Mouse (Mus musculus): Measurements from ENCODE around the gene Snx14.
A peak's percentile ranks its signal among the peaks of the same experiment; 100 is the strongest.
"Not testable (repeated sequence)": the region's sequence is repeated elsewhere in the genome, so short reads cannot be mapped to it uniquely, and the experiment has no call there.

Gene Snx14

DNA sequence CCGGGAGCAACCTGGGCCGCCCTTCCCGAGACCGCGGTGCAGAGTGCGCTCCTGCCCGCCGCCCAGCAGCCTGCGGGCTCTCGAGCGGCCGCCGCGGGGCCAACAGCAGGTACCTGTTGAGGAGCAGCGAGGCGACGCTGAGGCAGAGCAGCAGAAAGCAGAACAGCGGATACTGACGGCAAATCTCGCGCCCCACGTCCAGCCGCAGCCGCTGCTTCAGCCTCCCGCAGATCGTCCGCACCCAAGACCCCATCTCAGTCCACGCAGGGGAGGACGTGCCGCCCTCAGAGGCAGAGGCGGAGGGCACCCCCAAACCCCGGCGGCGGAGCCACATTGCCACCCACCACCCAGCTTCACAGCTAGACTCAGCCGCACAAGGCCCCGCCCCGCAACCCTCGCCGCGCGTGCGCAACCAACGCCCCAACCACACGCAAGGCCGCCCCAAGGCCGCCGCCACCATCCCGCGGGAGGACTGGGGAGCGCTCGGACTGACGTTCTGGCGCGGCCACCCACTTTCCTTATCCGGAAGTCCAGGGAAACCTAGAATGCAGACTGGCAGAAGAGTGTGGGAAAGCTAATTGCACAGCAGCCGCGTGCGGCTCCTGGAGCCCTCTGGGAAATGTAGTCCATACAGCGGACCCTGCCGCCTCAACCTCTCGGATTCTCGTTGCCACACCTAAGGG is at the start of gene Snx14:
Snx14 (minus strand) TSS at position 404 of the 683 bp plus-strand sequence.
- DNase-seq, result peak; percentile 96

DNA sequence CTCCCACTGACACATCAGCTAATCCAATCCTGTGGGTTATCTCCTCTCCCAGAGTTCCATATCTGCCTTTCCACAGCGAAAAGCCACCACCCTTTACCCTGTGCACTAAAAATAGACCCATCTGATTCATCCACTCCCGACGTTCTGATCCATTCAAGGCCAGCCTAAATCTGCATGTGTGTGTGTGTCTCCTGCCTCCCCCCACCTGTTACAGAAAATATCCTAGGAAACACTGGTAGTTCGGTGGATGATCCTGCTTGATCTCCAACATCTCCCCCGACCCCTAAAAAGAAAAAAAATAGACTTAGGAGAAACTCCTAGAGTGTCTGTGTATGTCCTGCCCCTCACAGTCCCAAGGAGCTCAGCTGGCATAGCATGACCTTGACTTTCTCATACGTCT is 45.8 kb upstream of the Snx14 start:
- no peak for DNase-seq

DNA sequence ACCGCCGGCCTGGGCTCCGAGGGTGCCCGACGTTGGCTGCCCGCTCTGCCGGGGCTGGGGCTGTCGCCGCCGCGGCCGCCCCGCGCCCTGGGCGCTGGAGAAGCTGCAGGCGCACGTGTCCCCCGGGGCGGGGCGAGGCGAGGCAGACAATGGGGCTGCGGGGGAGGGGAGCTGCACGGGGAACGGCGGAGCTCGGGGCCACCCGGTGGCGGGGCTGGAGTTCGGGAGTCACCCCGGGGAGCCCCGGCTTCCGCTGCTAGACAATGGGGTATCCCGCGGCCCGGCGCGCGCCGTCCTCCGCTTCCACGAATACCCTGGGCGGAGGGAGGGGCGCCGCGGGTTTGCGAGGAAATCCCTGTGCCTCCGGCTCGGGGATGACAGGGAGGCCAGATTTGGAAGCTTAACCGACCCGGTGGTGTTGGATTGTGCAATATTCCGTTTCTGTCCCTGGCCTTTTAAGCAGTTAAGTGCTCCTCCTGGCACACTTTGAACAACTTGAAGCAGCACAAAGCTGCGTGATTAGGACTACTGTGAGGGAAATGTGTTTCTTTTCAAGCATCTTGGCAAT is 44.2 kb upstream of the Snx14 start:
- DNase-seq, result peak; percentile 85

DNA sequence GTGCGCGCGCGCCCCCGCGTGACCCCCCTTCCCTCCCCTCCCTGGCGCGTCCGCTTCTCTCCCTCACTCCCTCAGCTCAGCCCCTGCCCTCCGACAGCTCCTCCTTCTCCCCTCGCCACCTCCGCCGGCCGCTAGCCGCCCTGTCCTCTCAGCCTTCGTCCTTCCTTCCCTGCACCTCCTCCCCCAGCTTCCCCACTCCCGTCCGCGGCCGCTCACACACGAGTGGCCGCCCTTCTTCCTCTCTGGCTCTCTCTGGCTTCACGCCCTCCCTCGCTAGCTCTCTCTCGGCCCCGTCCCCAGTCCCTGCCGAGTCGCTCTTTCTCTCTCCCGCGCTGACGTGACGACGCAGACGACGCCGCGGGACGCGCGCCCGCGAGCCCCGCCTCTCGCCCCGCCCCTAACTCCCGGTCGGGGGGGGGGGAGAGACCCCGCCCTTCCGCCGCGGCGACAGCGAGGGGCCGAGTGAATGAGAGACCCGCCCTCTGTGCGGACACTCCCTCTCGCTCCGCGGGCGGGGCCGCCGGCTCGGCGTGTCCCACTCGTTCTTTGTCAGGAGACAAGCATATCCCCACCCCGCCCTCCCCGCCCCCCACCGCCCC is 43.6 kb upstream of the Snx14 start, which contains the start of gene Syncrip:
Syncrip (minus strand) TSS at position 345 of the 599 bp plus-strand sequence.
- peak; percentile 89 for DNase-seq

DNA sequence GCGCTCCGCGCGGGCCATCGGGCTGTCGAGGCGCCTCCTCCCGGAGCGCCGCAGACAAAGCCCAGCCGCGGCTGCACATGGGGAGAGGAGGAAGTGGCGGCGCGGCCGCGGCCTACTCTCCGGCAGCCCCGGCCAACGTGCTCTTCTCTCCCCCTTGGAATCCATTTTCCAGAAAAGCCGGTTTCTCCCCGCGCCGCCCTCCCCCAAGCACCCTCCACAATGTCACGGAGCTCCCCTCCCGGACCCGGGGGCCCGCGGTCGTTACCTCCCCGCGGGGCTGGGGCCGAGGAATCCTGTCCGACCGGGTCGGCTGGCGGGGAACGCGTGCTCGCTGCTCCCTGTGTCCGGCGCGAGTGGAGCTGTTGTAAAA is 43.0 kb upstream of the Snx14 start:
- no peak for DNase-seq

DNA sequence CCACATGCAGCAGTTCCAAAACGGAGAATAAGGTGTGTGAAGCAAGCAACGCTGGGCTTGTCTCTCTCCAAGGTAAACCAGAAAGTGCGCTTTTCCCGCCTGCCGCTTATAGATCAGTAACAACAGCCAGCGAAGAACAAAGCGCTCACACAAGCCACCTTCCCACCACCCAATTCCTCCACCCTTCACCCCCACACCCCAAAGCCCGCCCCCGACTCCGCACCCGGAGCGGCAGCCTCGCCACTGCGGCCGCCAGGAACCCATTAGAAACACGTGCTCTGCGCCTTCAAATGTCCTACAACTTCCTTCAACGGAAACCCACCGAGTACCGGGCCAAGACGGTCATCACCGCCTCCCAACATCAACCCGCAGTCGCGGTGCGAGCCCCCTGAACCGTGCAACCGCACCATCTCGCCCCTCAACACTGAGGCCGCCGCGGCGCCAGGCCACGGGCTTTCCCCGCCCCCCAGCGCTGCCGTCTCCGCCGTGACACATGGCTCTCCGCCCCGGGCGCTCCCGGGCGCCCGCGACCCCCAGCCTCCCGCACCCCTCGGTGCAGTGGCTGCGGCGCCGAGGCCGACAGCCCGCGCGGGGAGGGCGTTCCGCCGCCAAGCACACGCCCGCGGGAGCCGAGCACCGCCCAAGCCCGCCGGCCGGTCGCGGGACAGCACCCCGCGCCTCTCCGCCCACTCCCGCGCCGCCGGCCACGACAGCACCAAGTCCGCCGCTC is 42.5 kb upstream of the Snx14 start:
- peak; percentile 60 for DNase-seq

DNA sequence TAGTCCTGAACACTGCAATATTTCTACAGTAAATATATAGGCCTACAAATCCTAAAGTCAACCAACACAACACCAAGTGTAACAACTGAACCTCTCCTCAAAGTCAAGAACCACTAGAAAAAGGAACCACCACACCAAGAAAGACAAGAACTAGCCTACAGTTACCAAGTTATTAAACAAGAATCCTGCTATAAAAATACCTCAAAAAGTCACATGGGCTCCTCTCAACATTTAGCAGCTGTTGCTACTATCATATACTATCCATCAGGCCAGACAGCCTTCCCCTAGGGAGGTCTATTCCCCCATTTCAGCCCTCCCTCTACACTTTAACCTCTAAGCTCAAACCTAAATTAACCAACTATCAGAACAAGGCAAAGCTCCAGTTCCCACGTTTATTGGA is 41.4 kb upstream of the Snx14 start:
- no peak for DNase-seq

DNA sequence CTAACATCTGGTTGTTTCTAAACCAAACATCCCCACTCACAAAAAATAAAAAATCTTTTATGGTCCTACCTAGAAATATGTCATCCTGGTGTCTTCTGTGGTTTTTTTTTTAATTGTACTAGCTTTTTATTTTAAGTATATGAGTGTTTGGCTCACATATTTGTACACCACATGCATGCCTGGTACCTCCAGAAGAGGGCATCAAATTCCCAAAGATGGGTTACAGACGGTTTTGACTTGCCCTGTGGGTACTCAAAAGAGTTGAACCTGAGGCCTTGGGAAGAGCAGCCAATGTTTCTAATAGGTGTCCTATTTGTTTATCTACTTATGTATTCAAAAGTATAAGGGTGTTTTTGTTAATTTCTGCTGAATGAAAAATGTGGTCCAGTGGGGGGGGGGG is 37.4 kb upstream of the Snx14 start:
- DNase-seq, result no peak

DNA sequence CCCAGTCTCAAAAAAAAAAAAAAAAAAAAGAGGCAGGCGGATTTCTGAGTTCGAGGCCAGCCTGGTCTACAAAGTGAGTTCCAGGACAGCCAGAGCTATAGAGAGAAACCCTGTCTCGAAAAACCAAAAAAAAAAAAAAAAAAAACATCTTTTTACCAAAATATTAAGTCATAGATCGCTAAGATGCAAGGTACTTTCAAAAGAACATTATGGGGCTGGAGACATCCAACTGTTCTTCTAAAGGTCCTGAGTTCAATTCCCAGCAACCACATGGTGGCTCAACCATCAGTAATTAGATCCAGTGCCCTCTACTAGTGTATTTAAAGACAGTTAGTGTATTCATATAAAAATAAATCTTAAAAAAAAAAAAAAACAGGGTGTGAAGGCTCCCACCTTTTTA is 22.3 kb upstream of the Snx14 start:
- not testable (repeated sequence) for DNase-seq

DNA sequence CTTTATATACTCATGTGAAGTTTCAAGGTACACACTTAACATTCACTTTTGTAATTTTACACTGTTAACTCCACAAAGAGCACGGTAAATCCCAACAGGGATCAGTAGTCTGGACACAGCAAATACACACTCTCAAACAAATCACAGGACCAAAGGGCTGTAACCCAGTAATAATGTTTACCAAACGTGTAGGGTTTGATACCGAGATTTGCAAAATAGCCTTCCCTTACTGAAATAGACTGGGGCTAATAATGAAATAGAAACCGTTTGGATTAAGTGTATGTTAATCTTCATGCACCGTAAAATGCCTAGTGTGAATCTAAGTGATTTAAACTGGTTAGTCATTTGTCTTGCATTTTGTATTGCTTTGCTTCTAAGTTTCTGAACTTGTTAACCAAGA is 1.2 kb upstream of the Snx14 start:
- no peak for DNase-seq

DNA sequence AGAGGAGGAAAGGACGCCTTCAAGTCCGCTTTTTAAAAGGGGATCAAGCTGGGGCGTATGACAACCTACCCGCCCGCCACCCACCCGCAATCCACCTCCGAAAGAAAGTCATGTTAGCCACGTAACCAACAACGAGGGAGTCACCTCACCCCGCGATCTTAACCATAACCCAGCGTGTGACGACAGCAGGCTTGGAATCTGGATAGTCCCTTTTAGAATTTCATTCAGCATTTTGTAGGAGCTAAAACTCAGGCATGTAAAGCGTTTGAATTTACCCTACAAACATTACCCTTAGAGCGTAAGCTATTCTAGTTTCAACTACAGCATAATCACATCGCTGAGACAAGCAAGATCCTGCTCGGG is 461 bp upstream of the Snx14 start:
- DNase-seq, result no peak

DNA sequence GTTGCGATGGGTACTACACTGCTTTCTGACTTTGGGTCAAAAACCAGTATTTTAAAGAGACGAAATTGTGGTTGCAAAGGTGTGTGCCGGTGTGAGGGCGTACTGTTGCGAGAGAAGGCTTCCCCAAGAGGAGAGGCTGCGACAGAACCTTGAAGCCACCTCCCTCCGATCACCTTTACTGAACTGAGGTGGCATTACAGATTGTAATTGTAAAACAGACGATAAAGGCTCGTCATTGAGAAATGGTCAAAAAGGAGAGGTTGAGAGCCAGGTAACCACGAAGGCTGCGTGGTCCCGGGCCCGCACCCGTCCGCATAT is 562 bp downstream of the Snx14 start:
- DNase-seq, result no peak

DNA sequence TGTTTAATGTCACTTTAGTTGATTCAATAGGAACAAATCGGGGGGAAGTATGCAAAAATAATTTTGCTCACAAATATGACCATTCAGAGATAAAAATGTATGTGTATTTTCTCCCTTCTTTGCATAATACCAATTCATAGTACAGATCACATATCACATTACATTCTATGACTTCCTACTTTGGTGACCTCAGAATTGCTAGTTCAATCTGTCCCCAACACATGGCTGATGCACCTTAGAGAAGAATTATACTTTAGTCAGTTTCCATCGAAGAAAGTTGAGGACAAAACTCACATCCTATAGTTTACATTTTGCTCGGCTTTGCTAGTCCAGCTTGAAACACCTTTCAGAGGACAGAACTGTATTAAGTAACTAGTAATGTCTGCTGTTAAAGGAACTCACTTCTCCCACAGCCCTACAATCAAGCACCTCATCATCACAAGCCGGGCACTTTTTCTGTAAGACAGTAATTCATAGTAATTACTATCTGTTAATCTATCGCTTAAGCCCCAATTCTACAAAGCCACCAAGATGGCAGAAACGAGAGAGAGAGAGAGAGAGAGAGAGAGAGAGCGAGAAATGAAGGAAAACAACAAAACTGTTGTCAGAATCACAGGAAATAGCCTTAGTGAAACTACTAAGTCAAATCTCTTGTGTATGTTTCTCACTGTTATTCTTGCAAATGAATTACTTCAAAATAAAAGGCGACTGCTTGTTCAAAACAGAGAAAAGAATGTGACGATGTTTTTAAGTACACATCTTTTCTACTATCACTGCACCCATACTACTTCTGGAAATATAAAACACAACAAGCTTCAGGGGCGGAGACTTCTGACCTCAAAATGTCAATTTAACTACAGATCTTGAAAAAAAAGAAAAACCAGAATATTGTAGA is 1.2 kb downstream of the Snx14 start:
- no peak for DNase-seq

DNA sequence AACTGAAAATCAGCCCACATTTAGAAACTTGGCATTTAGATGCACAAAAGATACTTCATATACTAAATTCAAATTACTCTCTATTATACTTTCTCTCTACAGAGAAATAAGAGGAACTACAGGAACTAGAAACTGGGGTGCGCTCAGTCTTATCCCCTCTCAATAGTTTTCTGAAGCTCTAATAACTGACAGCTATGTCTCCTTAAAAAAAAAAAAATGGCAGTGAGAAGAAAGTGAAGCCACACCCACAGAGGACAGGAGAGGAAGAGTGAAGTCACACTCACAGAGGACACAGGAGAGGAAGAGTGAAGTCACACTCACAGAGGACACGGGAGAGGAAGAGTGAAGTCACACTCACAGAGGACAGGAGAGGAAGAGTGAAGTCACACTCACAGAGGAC is 14.4 kb downstream of the Snx14 start:
- no peak for DNase-seq

DNA sequence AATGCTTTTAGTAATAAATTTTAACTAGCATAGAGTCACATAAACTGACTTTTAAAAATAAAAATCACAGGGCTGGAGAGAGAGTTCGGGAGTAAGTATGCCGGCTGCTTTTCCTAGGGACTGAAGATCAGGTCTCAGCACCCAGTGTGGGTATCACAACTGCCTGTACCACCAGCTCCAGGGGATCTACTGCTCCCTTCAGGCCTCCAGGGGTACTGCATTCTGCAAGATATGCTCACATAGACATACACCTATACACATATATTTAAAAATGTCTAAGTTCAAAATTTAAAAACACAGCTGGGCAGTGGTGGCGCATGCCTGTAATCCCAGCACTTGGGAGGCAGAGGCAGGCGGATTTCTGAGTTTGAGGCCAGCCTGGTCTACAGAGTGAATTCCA is 16.3 kb downstream of the Snx14 start:
- no peak for DNase-seq

DNA sequence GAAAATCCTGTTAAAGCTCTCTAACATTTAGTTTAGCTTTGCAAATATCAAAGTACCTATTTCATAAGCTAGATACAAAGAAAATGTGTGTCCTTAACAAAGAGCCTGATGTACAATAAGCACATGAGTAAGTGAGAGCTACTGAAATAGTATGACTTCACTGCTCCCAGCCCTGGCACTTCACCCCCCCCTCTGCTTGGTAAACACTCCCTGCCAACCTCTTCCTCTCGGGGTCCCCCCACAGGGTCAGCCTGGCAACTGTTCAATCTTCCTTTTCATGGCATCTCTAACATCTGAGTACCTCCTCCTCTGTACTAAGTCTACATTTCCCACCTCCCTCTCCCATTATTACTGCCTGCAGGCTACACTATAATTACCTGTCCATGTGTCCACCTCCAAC is 22.0 kb downstream of the Snx14 start:
- no peak for DNase-seq

DNA sequence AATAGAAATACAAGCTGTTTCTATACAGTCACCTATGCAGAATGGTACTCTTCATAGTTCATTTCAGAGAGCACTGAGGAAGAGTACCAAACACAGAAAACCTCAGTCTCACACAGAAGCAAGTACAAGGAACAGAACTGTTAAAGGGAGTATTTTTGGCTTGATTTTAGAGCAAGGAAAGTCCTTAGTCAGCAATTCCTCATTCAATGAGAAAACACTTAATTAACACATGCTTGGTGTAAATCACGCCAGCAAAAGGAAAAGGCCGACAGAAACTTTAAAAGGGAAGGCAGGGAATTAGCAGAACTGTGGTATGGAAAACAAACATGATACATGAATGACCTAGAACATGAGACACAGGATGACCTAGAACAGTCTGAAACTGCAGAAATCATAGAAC is 28.8 kb downstream of the Snx14 start:
- no peak for DNase-seq

DNA sequence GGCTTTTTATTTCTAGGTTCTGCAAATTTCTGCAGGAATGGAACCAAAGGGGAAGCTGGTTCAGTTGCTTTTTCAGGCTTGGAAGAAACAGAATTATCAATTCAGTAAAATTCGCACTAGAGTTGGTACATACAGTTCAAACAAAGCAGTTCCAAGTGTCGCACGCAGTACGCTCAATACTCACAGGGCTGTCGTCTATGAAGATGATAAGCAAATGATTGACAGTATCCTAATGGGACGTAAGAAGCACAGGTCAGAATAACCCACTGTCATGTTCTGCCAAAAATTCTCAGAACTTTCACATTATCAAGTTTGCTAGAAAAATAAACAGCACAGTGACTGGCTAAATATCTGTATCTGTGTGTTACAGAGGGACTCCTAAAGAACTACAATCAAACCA is 34.2 kb downstream of the Snx14 start:
- DNase-seq, result no peak

DNA sequence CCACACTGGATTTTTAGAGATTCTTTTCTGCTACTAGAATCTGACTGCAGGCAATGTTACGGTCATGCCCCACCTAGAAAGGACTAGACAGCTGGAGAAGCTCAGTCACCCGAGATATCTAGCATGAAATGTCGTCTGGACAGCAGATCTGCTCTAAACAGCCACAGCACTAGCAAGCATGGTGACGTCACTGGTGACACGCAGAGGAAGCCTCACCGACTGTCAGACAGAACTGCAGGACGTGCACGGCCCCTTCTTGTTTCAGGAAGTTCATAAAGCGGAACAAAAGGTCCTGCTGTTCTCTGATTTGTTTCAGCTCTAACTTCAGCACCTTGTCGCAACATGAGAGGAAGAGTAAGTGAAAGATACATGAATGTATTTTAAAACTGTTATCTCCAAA is 34.7 kb downstream of the Snx14 start:
- no peak for DNase-seq

DNA sequence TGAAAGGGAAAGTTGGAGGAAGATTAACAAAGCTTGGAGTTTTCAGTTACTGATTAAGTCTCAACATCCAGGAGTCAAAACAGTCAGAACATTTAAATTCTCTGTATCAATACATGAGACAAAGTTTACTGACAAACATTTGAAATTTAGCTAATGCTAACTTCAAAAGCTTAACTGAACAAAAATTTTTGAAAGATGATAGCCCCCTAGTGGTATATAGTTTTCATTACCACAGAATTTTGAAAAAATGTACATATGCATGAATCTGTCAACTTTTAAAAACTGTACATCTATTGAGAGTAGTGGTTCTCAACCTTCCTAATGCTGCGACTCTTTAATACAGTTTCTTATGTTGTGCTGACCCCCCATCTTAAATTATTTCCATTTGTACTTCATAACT is 40.3 kb downstream of the Snx14 start:
- no peak for DNase-seq

DNA sequence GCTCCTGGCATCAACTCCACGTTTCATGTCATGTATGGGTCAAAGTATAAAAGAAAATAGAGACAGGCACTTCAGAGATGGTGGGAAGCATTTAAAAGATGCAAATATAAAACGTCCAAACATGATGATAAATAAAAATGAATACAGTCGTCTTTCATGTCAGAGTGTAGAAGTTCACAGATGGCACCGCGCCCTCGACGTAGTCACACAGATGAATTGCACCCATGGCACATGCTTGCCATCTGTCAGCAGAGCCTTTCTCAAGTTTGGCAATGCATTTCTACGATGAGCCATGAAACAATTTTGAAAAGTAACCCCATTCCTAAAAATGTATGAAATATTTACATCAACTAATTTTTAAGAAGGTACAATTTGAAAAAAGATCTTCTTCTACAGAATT is 43.9 kb downstream of the Snx14 start:
- DNase-seq, result no peak

DNA sequence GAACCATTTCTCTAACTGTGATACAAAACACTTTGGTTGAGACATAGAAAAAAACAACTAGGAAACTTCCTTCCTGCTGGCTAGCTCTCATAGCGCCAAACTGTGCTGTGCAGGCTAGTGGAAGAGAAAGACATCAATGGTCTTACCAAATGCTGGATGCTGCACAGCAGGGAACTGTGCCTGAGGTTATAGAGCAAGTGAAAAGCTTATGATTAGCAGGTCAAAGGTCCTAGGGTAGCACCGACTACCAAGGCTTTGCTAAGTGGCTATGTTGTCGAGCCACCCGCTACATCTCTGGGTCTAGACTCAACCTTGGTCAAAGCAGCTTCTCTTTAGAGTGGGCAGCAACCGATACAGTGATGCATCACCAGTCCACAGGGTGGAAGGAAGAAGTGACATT is 49.9 kb downstream of the Snx14 start:
- no peak for DNase-seq

DNA sequence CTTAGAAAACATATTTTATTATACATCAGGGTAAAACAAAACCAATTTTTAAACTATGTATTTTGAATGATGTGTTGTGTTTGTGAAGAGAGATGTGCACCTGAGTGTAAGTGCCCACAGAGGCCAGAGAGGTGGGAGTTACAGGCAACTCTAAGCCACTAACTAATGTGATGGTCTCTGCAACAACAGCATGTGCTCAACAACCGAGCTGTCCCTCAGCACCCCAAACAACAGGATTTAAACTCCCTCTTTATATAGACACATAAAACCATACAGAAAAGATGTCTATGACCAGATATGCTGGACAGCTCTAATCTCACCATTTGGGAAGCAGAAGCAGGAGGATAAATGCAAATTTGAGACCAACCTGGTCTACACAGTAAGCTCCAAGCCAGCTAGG is 58.2 kb downstream of the Snx14 start:
- no peak for DNase-seq
